Mouse (Mus musculus) stomach, embryonic 14.5 days (tissue): ENCODE results near the gene Ncam1. TPM values are rescaled to one million over a fixed set of nuclear protein-coding genes. Genes with fewer than 3 reads are reported as not detected.

Experiments
- ATAC-seq: fragments of 200-750 bp; cut with Nextera tagmentation; 2 replicates; pipeline ENCODE4 v1.8.0; 2017; ENCODE audit warnings: low read depth, moderate TSS enrichment; ENCODE audit not compliant: insufficient number of reproducible peaks, insufficient read depth, low FRiP score
- H3K27ac ChIP-seq: fragments of 300-500 bp; sonication (generic); 2 replicates; pipeline ENCODE4 v1.5.1; 2014; ENCODE audit warnings: mild to moderate bottlenecking, low read length, moderate library complexity, mixed read lengths
- H3K27me3 ChIP-seq: fragments of 300-500 bp; sonication (generic); 2 replicates; pipeline ENCODE4 v1.6.1; 2014; ENCODE audit warnings: low read length, control low read depth, mixed read lengths; ENCODE audit not compliant: control insufficient read depth, insufficient read depth
- H3K36me3 ChIP-seq: fragments of 300-500 bp; sonication (generic); 2 replicates; pipeline ENCODE4 v1.6.1; 2014; ENCODE audit warnings: mild to moderate bottlenecking, control low read depth, low read length, moderate library complexity, mixed read lengths; ENCODE audit not compliant: control insufficient read depth, insufficient read depth
- H3K4me1 ChIP-seq: fragments of 300-500 bp; sonication (generic); 2 replicates; pipeline ENCODE4 v1.6.1; 2014; ENCODE audit warnings: low read length, control low read depth, mixed read lengths; ENCODE audit not compliant: control insufficient read depth, insufficient read depth
- H3K4me2 ChIP-seq: fragments of 300-500 bp; sonication (generic); replicated peaks from 2 replicates; pipeline ENCODE4 v1.6.1; 2014; ENCODE audit warnings: low read depth, low read length, control low read depth
- H3K4me3 ChIP-seq: fragments of 300-500 bp; sonication (generic); 2 replicates; pipeline ENCODE4 v1.5.1; 2014; ENCODE audit warnings: low read depth, low read length, control low read depth
- H3K9ac ChIP-seq: fragments of 300-500 bp; sonication (generic); replicated peaks from 2 replicates; pipeline ENCODE4 v1.6.1; 2014; ENCODE audit warnings: low read depth, mild to moderate bottlenecking, control low read depth, low read length, moderate library complexity, mixed read lengths
- H3K9me3 ChIP-seq: fragments of 300-500 bp; sonication (generic); 2 replicates; pipeline ENCODE4 v1.6.1; 2016; ENCODE audit warnings: low read depth, low read length, control low read depth; ENCODE audit not compliant: control insufficient read depth
- WGBS: fragments of 180-500 bp; shearing (Covaris S2); extraction: QIAGEN DNeasy Blood & Tissue Kit; methylation state at CpG from one replicate; pipeline ENCODE4 v1.1.7; 2014; 5-methylcytosine and 5-hydroxymethylcytosine counted together
- polyA plus RNA-seq: library from polyadenylated mRNA; unstranded; fragments of >200 nt; fragmentation: Nextera tagmentation; extraction: Ambion mirVana; gene quantifications from 2 replicates; pipeline ENCODE4 v1.2.1, GENCODE M21; 2014

Gene Ncam1
- polyA plus RNA-seq, 1 experiment from 2014 or later = 115 TPM

GRCm38 (mm10) chr9:49635668-49636326, 162.9 kb downstream of the Ncam1 start:
- Histone ChIP-seq H3K36me3 (no peaks in the 10 kb centered on the region), H3K9ac (no peak overlapping the region), H3K4me1 (no peaks in the 10 kb centered on the region; the same call in 1 of the 2 replicates), H3K27ac (no peak overlapping the region), H3K4me2 (no peak overlapping the region), H3K4me3 (no peak overlapping the region), H3K27me3 (no peaks in the 10 kb centered on the region), H3K9me3 (no peaks in the 10 kb centered on the region)
- no peak for ATAC-seq
- 43% methylated on average over 11 of the region's 11 CpGs for WGBS

- Histone ChIP-seq H3K4me2 (no peak overlapping the region), H3K9ac (no peak overlapping the region), H3K27ac (no peak overlapping the region), H3K27me3 (no peaks in the 10 kb centered on the region), H3K4me1 (no peaks in the 10 kb centered on the region; the same call in 1 of the 2 replicates), H3K4me3 (no peak overlapping the region), H3K36me3 (no peaks in the 10 kb centered on the region), H3K9me3 (no peaks in the 10 kb centered on the region)
- no peak for ATAC-seq
- 62% methylated on average over 2 of the region's 2 CpGs for WGBS
These were observed 166.1 kb downstream of the Ncam1 start for GRCm38 (mm10) chr9:49632591-49632990.

GRCm38 (mm10) chr9:49630336-49630735, 168.4 kb downstream of the Ncam1 start:
- H3K9me3 ChIP-seq = no peaks in the 10 kb centered on the region
- 88% methylated on average over 2 of the region's 2 CpGs for WGBS
- no peak overlapping the region for H3K4me2 ChIP-seq
- no peak for ATAC-seq
- no peaks in the 10 kb centered on the region for H3K4me1 ChIP-seq
- H3K27ac ChIP-seq = no peak overlapping the region
- no peaks in the 10 kb centered on the region for H3K27me3 ChIP-seq
- no peaks in the 10 kb centered on the region for H3K36me3 ChIP-seq
- H3K4me3 ChIP-seq = no peak overlapping the region
- no peak overlapping the region for H3K9ac ChIP-seq

DNA sequence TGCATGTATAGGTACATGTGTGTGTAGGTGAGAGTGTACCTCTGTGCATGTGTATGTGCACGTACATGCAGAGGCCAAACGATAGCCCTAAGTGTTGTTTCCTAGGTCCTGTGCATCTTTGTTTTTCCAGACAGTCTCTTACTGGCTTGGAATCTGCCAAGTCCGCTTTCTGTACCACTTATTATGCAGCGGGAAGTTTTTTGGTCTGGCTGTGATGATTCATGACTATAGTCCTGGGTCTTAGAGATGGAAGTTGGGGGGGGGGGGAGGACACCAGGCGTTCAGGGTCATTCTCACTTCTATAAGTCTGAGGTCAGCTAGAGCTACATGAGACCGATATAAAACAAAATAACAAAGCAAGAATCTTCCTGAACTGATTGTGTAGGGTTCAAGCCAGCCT, 173.8 kb downstream of the Ncam1 start:
- Histone ChIP-seq H3K9ac (no peak overlapping the region), H3K9me3 (no peaks in the 10 kb centered on the region), H3K4me3 (no peak overlapping the region), H3K27ac (no peak overlapping the region), H3K27me3 (no peaks in the 10 kb centered on the region), H3K36me3 (no peaks in the 10 kb centered on the region), H3K4me2 (no peak overlapping the region), H3K4me1 (no peaks in the 10 kb centered on the region)
- 82% methylated on average over 6 of the region's 6 CpGs for WGBS
- ATAC-seq = no peak

GRCm38 (mm10) chr9:49623934-49624505, 174.7 kb downstream of the Ncam1 start:
- H3K36me3 ChIP-seq = no peaks in the 10 kb centered on the region
- 58% methylated on average over 3 of the region's 3 CpGs for WGBS

DNA sequence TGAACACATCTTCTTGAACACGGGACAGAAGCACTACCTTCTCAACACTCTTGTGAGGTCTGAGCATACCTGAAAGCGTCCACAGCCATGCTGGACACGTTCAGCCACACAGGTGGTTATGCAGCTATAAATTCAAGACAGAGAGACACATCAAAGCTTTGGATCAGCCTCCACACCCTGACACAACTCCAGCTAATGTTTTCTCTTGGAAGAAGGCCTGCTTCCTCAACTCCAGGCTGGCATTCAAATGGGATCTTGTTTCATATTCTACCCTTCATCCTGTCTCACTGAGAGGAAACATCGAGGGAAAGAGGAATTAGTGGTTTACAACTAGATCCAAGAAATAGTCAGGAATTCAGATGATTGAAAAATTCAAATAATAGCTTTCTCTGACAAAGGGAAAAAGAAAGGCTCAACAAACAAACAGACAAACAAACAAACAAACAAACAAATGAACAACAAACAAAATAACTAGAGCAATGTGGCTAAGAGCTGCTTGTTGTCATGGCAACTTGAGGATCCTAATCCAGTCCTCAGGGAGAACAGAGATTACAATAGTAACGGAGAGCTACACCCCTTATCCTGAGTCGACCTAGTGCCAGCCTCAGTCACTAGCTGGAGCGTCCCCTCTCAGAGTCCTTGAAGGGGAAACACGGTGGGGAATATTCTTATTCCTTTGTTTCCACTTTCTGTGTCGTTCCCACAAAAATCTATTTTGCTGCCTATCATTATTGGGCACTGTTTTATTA, 175.6 kb downstream of the Ncam1 start:
- ATAC-seq = no peak
- 79% methylated on average over 9 of the region's 9 CpGs for WGBS
- Histone ChIP-seq H3K4me2 (no peak overlapping the region), H3K27me3 (no peaks in the 10 kb centered on the region), H3K4me1 (no peaks in the 10 kb centered on the region), H3K9me3 (no peaks in the 10 kb centered on the region), H3K36me3 (no peaks in the 10 kb centered on the region), H3K9ac (no peak overlapping the region), H3K27ac (no peak overlapping the region), H3K4me3 (no peak overlapping the region)

More at GRCm38 (mm10) chr9:49623934-49624505, 174.7 kb downstream of the Ncam1 start:
- no peak for ATAC-seq
- Histone ChIP-seq H3K4me1 (no peaks in the 10 kb centered on the region), H3K4me3 (no peak overlapping the region), H3K9me3 (no peaks in the 10 kb centered on the region), H3K9ac (no peak overlapping the region), H3K4me2 (no peak overlapping the region), H3K27me3 (no peaks in the 10 kb centered on the region), H3K27ac (no peak overlapping the region)

GRCm38 (mm10) chr9:49621691-49622090, 177.0 kb downstream of the Ncam1 start:
- Histone ChIP-seq H3K9me3 (no peaks in the 10 kb centered on the region), H3K27ac (no peak overlapping the region), H3K27me3 (no peaks in the 10 kb centered on the region), H3K4me1 (no peaks in the 10 kb centered on the region), H3K4me3 (no peak overlapping the region), H3K4me2 (no peak overlapping the region), H3K9ac (no peak overlapping the region), H3K36me3 (no peaks in the 10 kb centered on the region)
- 93% methylated on average over 11 of the region's 11 CpGs for WGBS
- ATAC-seq = no peak

- ATAC-seq = no peak
- Histone ChIP-seq H3K4me1 (no peaks in the 10 kb centered on the region), H3K9ac (no peak overlapping the region), H3K27ac (no peak overlapping the region), H3K9me3 (no peaks in the 10 kb centered on the region), H3K27me3 (no peaks in the 10 kb centered on the region), H3K36me3 (no peaks in the 10 kb centered on the region), H3K4me2 (no peak overlapping the region), H3K4me3 (no peak overlapping the region)
- WGBS = 83% methylated on average over 9 of the region's 9 CpGs
These were observed 179.9 kb downstream of the Ncam1 start for GRCm38 (mm10) chr9:49618699-49619392.
